Mouse (Mus musculus) neural tube, embryonic 10.5 days (tissue): ENCODE data around the gene Sbf2.
"Not testable (repeated sequence)": the region's sequence is repeated elsewhere in the genome, so short reads cannot be mapped to it uniquely, and the experiment has no call there.

Source experiments
- DNase-seq: peaks from one replicate; pipeline ENCODE4 v3.0.0-alpha.2; 2017; ENCODE audit warnings: low spot score; ENCODE audit errors: extremely low spot score

Gene Sbf2

GRCm38 (mm10) chr7:110614133-110615063, at the start of gene Sbf2:
TSS of gene Sbf2 (minus strand) at chr7:110614922.
- peak; percentile 93 for DNase-seq

GRCm38 (mm10) chr7:110658378-110658928, 43.7 kb upstream of the Sbf2 start:
- DNase-seq, result no peak

GRCm38 (mm10) chr7:110655966-110656365, 41.2 kb upstream of the Sbf2 start:
- DNase-seq, result no peak

- DNase-seq, result no peak
These were observed 40.5 kb upstream of the Sbf2 start for GRCm38 (mm10) chr7:110655230-110655629.

GRCm38 (mm10) chr7:110651091-110651490, 36.4 kb upstream of the Sbf2 start:
- no peak for DNase-seq

GRCm38 (mm10) chr7:110650491-110650890, 35.8 kb upstream of the Sbf2 start:
- no peak for DNase-seq

- DNase-seq, result no peak
These were observed 34.6 kb upstream of the Sbf2 start for GRCm38 (mm10) chr7:110649133-110649987.

- no peak for DNase-seq
These were observed 33.8 kb upstream of the Sbf2 start for GRCm38 (mm10) chr7:110648455-110649085.

GRCm38 (mm10) chr7:110647559-110648454, 33.1 kb upstream of the Sbf2 start:
- no peak for DNase-seq

GRCm38 (mm10) chr7:110646611-110647407, 32.1 kb upstream of the Sbf2 start:
- no peak for DNase-seq

GRCm38 (mm10) chr7:110645859-110646258, 31.1 kb upstream of the Sbf2 start:
- no peak for DNase-seq

- peak; percentile 53 for DNase-seq
These were observed 30.6 kb upstream of the Sbf2 start for GRCm38 (mm10) chr7:110645311-110645710.

GRCm38 (mm10) chr7:110639958-110640357, 25.2 kb upstream of the Sbf2 start:
- DNase-seq, result not testable (repeated sequence)

GRCm38 (mm10) chr7:110639291-110639915, 24.7 kb upstream of the Sbf2 start:
- no peak for DNase-seq

GRCm38 (mm10) chr7:110638305-110639110, 23.8 kb upstream of the Sbf2 start:
- no peak for DNase-seq

GRCm38 (mm10) chr7:110636559-110636958, 21.8 kb upstream of the Sbf2 start:
- DNase-seq, result no peak

- no peak for DNase-seq
These were observed 21.2 kb upstream of the Sbf2 start for GRCm38 (mm10) chr7:110635929-110636328.
